Mouse (Mus musculus) retina, postnatal 1 day (tissue): ENCODE data around the gene Snca.
"Not testable (repeated sequence)": the region's sequence is repeated elsewhere in the genome, so short reads cannot be mapped to it uniquely, and the experiment has no call there.

Experiments
- DNase-seq: peaks from one replicate; pipeline ENCODE4 v3.0.0-alpha.2; 2012

Gene Snca

DNA sequence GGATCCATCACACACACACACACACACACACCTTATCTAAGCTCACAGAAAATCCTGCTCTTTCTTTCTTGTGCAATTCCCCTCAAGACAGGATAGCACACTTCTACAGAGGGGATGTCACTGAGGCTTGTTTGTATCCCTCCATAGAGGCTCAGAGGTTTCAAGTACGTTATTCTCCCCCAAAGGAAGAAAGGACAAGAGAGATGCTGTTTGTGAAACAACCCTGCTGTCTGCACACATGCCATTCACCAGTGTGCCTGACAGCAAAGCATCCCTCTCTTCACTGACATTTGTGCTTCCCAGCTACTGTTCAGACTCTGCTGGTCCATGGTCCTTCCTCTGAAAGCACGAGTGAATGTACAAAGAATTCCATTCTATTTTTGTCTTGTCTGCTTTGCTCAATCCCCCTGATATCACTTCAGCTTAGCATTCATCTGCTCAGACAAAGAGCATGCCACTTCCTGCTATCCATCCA is 119.6 kb downstream of the Snca start:
- DNase-seq: peak; percentile 78

GRCm38 (mm10) chr6:60698072-60698471 is 131.6 kb downstream of the Snca start:
- DNase-seq: no peak

DNA sequence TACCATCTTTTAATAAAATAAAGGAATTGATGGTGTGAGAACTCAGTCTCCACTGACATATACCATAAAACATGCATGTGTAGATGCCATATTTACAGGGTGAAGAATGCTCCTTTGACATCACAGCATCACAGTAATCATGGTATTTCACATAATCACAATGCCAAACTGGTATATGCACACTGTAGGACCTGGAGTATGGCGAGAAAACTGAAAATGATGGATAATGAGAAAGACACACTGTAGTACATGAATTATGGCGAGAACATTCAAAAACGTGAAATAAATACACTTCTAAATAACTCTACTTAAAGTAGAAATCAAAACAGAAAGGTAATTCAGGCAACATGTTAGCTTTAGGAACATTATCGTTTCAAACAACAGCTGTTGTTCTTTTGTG is 142.6 kb downstream of the Snca start:
- not testable (repeated sequence) for DNase-seq

- peak; percentile 70 for DNase-seq
Measured at GRCm38 (mm10) chr6:60682233-60682632, 147.4 kb downstream of the Snca start.
